Mouse (Mus musculus) midbrain, postnatal 0 days (tissue): Measurements from ENCODE around the gene Kat2b. TPM values are rescaled to one million over a fixed set of nuclear protein-coding genes. Genes with fewer than 3 reads are reported as not detected.
"Not testable (repeated sequence)": the region's sequence is repeated elsewhere in the genome, so short reads cannot be mapped to it uniquely, and the experiment has no call there.

Experiments
- ATAC-seq: fragments of 200-750 bp; cut with Nextera tagmentation; 2 replicates; pipeline ENCODE4 v1.8.0; 2017; ENCODE audit warnings: moderate number of reproducible peaks, mild to moderate bottlenecking, moderate TSS enrichment, moderate library complexity; ENCODE audit not compliant: low FRiP score
- DNase-seq: peaks from one replicate; pipeline ENCODE4 v3.0.0-alpha.2; 2015; ENCODE audit warnings: low spot score
- H3K27ac ChIP-seq: fragments of 300-500 bp; sonication (generic); 2 replicates; pipeline ENCODE4 v1.5.1; 2014; ENCODE audit warnings: low read depth, mild to moderate bottlenecking, low read length, mixed read lengths
- H3K27me3 ChIP-seq: fragments of 300-500 bp; sonication (generic); 2 replicates; pipeline ENCODE4 v1.6.1; 2014; ENCODE audit warnings: low read length, control low read depth, mixed read lengths; ENCODE audit not compliant: insufficient read depth
- H3K36me3 ChIP-seq: fragments of 300-500 bp; sonication (generic); 2 replicates; pipeline ENCODE4 v1.6.1; 2014; ENCODE audit warnings: low read length, control low read depth, mixed read lengths; ENCODE audit not compliant: insufficient read depth
- H3K4me1 ChIP-seq: fragments of 300-500 bp; sonication (generic); 2 replicates; pipeline ENCODE4 v1.6.1; 2014; ENCODE audit warnings: mild to moderate bottlenecking, control low read depth, antibody characterized with exemption, low read length, mixed read lengths; ENCODE audit not compliant: insufficient read depth
- H3K4me2 ChIP-seq: fragments of 300-500 bp; sonication (generic); 2 replicates; pipeline ENCODE4 v1.6.1; 2014; ENCODE audit warnings: low read depth, mild to moderate bottlenecking, low read length, mixed read lengths; ENCODE audit not compliant: poor library complexity, severe bottlenecking
- H3K4me3 ChIP-seq: fragments of 300-500 bp; sonication (generic); 2 replicates; pipeline ENCODE4 v1.5.1; 2014; ENCODE audit warnings: low read depth, mild to moderate bottlenecking, low read length, moderate library complexity
- H3K9ac ChIP-seq: fragments of 300-500 bp; sonication (generic); replicated peaks from 2 replicates; pipeline ENCODE4 v1.6.1; 2014; ENCODE audit warnings: mild to moderate bottlenecking, low read length, moderate library complexity, mixed read lengths; ENCODE audit not compliant: poor library complexity, severe bottlenecking
- H3K9me3 ChIP-seq: fragments of 300-500 bp; sonication (generic); 2 replicates; pipeline ENCODE4 v1.6.1; 2016; ENCODE audit warnings: low read length, control low read depth
- CTCF ChIP-seq: IDR thresholded peaks from 2 replicates; pipeline ENCODE4 v1.5.1; 2016; ENCODE audit warnings: antibody characterized with exemption, mild to moderate bottlenecking
- WGBS: fragments of 180-500 bp; shearing (Covaris S2); extraction: QIAGEN DNeasy Blood & Tissue Kit; methylation state at CpG from one replicate; pipeline ENCODE4 v1.1.7; 2014; 5-methylcytosine and 5-hydroxymethylcytosine counted together
- polyA plus RNA-seq: library from polyadenylated mRNA; unstranded; fragments of >200 nt; fragmentation: Nextera tagmentation; extraction: Ambion mirVana; gene quantifications from 2 replicates; pipeline ENCODE4 v1.2.1, GENCODE M21; 2015
- total RNA-seq: library from RNA; depleted of rRNA; stranded (reverse); fragments of >200 nt; gene quantifications from 2 replicates; pipeline ENCODE4 v1.2.3, GENCODE M21; 2014

The Kat2b gene
- total and polyA plus RNA-seq, 2 experiments from 2014 or later: 3.6 to 22.5 TPM

GRCm38 (mm10) chr17:53608924-53609323 is 42.3 kb downstream of the Kat2b start:
- H3K9ac ChIP-seq, H3K4me1 ChIP-seq, H3K4me2 ChIP-seq, H3K27me3 ChIP-seq, H3K9me3 ChIP-seq, DNase-seq, ATAC-seq, H3K27ac ChIP-seq, H3K36me3 ChIP-seq, H3K4me3 ChIP-seq: not testable (repeated sequence)
- WGBS: no CpG with 5 or more reads among the region's 7 CpGs

- TF ChIP-seq CTCF: no peak
- H3K9me3 ChIP-seq: no peaks in the 10 kb centered on the region
- H3K4me1 ChIP-seq: no peaks in the 10 kb centered on the region
- ATAC-seq: no peak
- no peak overlapping the region for H3K27ac ChIP-seq
- no peak overlapping the region for H3K9ac ChIP-seq
- no peak overlapping the region for H3K4me3 ChIP-seq
- no peak for DNase-seq
- no peaks in the 10 kb centered on the region for H3K27me3 ChIP-seq
- 0 out of 2 replicates have a peak, but pooled peaks cover 3% of the 10 kb centered on the region for H3K36me3 ChIP-seq
- WGBS: 94% methylated on average over 6 of the region's 6 CpGs
- H3K4me2 ChIP-seq: no peak overlapping the region
Measured at GRCm38 (mm10) chr17:53617295-53617957, 50.8 kb downstream of the Kat2b start.

GRCm38 (mm10) chr17:53618369-53618768 is 51.7 kb downstream of the Kat2b start:
- no peak for ATAC-seq
- Histone ChIP-seq H3K36me3 (no peaks in the 10 kb centered on the region), H3K4me2 (no peak overlapping the region), H3K27ac (no peak overlapping the region), H3K4me3 (no peak overlapping the region), H3K9me3 (no peaks in the 10 kb centered on the region), H3K9ac (no peak overlapping the region), H3K27me3 (no peaks in the 10 kb centered on the region), H3K4me1 (no peaks in the 10 kb centered on the region)
- 98% methylated on average over 7 of the region's 7 CpGs for whole genome bisulfite sequencing
- no peak for DNase-seq
- no peak for TF ChIP-seq CTCF

GRCm38 (mm10) chr17:53619391-53619790 is 52.7 kb downstream of the Kat2b start:
- Histone ChIP-seq H3K9me3 (no peaks in the 10 kb centered on the region), H3K27me3 (no peaks in the 10 kb centered on the region), H3K9ac (no peak overlapping the region), H3K27ac (no peak overlapping the region), H3K4me2 (no peak overlapping the region), H3K36me3 (no peaks in the 10 kb centered on the region), H3K4me1 (no peaks in the 10 kb centered on the region), H3K4me3 (no peak overlapping the region)
- DNase-seq (no peak), ATAC-seq (no peak)
- no peak for TF ChIP-seq CTCF

GRCm38 (mm10) chr17:53620611-53621010 is 54.0 kb downstream of the Kat2b start:
- DNase-seq: no peak
- ATAC-seq: no peak
- 84% methylated on average over 4 of the region's 4 CpGs for WGBS

GRCm38 (mm10) chr17:53622125-53622524 is 55.5 kb downstream of the Kat2b start:
- Histone ChIP-seq H3K9me3 (no peaks in the 10 kb centered on the region), H3K27ac (no peak overlapping the region), H3K4me1 (no peaks in the 10 kb centered on the region), H3K4me2 (no peak overlapping the region), H3K9ac (no peak overlapping the region), H3K27me3 (no peaks in the 10 kb centered on the region), H3K36me3 (no peaks in the 10 kb centered on the region; the same call in 1 of the 2 replicates), H3K4me3 (no peak overlapping the region)
- DNase-seq (no peak), ATAC-seq (no peak)
- TF ChIP-seq CTCF: no peak
- WGBS: 78% methylated on average over 3 of the region's 3 CpGs

More at GRCm38 (mm10) chr17:53620611-53621010, 54.0 kb downstream of the Kat2b start:
- Histone ChIP-seq H3K9me3 (no peaks in the 10 kb centered on the region), H3K4me1 (no peaks in the 10 kb centered on the region), H3K27ac (no peak overlapping the region), H3K9ac (no peak overlapping the region), H3K27me3 (no peaks in the 10 kb centered on the region), H3K36me3 (no peaks in the 10 kb centered on the region), H3K4me2 (no peak overlapping the region), H3K4me3 (no peak overlapping the region)
- no peak for TF ChIP-seq CTCF
